Mouse (Mus musculus): ENCODE measurements around the gene Olfm2.
A peak's percentile ranks its signal among the peaks of the same experiment; 100 is the strongest.
"Not testable (repeated sequence)": the region's sequence is repeated elsewhere in the genome, so short reads cannot be mapped to it uniquely, and the experiment has no call there.

Olfm2 gene

DNA sequence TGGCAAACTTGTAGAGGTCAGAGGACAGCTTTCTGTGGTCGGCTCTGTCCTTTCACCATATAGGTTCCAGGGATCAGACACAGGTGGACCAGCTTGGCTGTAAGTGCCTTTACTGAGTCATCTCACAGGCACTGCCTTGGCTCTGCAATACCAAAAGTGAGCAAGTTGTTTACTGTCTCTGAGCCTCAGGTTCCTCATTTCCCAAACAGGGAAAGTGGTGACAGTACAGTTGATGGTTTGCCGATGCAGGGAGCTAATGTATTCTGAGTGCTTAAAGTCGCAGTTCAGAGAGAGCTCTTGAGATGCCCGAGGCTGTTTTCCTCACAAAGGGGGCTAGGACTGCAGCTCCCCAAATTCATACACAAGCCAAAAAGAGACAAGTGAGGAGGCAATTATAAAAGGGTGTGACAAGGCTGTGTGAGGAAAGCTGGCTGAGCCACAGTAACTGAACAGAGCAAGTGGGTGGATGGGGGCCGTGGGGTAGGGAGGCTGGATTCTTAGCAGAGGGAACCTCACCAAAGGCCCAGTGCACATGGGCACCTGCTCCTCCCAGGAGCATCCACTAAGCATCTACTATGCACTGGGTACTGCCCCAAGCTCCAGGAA is 49.9 kb downstream of the Olfm2 start:
- DNase-seq (ENCODE audit: low spot score in 2 of 2), result no peak

DNA sequence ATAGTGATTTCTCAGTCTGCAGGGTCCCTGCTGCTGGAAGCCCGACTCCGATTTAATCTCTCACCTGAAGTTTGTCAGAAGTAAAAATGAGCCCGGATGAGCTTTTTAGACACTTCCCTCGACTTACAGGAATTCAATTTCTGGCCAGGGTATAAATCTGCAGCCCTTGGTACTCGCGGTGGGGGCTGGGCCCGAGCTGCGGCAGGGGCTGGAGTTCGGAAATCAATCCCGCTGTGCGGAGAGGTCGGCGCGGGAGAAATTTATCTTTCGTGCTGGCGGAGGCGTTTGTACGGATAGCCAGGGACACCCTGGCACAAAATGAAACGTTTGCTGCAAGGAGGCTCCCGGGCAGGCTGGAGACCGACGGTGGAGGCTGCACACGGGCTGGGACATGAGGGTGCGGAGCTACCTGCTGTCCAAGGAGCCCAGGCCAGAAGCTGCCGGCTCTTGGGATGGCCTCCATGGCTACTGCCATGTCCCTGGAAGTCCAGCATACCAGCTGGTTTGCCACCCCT is 51.4 kb downstream of the Olfm2 start:
- DNase-seq (ENCODE audit: low spot score in 2 of 2), result no peak

DNA sequence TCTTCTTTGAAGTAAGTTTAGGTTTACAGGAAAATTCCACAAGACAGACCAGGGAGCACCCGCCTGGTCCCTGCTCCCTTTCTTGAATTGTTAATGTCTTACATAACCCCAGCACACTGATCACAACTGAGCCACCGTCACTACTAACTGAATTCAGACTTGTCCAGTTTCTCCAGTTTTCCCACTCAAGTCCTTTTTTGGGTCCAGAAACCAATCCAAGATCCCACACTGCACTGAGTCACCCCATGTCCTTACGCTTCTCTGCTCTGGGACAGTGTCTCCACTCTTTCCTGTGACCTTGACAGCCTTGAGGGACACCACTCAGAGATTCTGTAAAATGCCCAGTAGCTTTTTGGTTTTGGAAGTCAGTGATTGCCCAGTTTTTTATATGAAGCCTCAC is 53.3 kb downstream of the Olfm2 start:
- no peak for DNase-seq (ENCODE audit: low spot score in 2 of 2)

DNA sequence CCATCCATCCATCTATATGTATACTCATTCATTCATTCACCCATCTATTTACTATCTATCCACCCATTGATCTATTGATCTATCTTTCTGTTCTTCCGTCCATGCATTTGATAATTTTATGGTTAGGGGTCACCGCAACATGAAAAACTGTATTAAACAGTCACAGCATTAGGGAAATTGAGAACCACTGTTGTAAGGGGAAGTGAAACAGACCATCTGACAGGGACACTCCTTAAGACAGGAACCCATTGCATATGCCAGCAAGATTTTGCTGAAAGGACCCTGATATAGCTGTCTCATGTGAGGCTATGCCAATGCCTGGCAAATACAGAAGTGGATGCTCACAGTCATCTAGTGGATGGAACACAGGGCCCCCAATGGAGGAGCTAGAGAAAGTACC is 55.7 kb downstream of the Olfm2 start:
- not testable (repeated sequence) for DNase-seq (ENCODE audit: low spot score in 2 of 2)

DNA sequence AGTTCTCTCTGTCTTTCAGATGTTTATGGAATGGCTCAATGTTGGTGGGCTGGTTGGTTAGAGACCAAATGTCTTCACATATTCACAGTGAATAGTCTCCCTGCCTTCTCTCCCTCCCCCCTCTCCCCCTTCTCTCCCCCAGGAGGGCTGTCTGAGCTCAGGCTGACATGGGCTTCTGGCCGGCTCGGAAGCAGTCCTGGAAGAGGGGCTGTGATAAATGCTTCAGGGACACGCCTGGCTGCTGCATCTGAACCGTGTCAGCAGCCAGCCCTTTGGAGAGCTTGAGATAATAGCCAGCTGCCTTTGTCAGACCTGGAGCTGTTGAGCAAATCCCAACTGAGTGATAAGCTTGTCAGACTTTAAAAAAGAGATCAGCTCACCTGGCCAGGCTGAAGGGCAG is 56.2 kb downstream of the Olfm2 start:
- no peak for DNase-seq (ENCODE audit: low spot score in 2 of 2)

DNA sequence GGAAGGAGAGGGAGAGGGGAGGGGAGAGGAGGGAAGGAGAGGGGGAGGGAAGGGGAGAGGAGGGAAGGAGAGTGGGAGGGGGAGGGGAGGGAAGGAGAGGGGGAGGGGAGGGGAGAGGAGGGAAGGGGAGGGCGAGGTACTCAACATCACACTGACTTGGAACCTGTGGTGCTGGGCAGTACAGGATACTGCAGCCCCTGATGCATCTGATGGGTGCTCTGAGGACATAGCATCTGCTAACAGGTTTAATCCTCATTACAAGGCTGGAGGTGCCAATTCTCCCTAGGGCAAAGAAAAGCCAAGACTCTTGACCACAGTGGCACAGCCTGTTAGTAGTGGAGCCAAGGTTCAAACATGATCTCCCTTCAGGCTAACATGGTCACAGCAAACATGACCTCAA is 56.7 kb downstream of the Olfm2 start:
- no peak for DNase-seq (ENCODE audit: low spot score in 2 of 2)

DNA sequence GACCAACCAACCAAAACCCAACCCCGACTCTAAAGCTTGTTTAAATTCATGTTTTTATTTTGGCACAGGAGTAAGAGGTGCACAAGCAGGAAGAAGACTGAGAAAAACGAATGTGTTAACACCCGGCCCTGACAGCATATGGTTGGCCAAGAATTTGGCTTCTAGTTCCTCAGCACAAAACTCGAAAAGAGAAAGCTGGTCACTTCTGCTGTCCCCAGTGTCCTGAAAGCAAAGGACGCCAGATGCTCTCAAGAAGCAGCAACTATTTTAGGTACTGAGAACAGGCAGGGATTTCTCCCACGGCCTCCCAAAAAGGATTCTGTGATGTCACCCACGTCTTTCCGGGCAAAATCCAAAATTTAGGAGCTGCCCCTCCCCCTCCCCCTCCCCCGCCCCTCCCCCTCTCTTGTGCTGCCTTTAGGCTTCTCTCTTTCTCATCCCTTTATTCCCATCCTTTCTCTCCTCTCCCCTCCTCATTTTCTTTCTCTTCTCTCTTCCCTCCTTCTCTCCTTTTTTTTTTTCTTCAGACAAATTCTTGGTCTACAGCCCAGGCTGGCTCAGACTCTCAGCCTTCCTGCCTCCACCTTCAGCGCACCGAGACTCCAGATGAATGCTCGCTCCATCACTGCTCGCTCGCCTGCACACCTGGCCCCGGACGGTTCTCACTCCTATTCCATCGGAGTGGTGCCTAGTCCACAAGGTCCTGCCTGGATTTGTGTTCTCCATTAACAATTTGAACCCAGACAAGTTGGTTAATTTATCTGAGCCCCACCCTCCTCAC is 60.9 kb downstream of the Olfm2 start:
- DNase-seq (ENCODE audit: low spot score in 2 of 2), result no peak

DNA sequence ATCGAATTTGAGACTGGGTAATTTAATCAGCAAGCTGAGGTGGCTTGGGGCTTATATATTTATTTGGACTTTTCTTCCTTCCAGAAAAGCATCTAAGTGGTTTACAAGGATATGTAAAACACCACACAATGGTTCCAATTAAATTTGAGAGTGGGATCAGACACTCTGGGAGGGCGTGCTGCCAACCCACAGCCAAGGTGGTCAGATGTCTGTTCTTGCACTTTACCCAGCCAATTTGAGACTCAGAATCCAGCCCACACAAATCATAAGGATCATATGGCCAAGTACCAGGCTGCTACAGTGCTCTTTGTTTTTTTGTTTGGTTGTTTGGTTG is 63.8 kb downstream of the Olfm2 start:
- DNase-seq (ENCODE audit: low spot score in 2 of 2), result no peak

DNA sequence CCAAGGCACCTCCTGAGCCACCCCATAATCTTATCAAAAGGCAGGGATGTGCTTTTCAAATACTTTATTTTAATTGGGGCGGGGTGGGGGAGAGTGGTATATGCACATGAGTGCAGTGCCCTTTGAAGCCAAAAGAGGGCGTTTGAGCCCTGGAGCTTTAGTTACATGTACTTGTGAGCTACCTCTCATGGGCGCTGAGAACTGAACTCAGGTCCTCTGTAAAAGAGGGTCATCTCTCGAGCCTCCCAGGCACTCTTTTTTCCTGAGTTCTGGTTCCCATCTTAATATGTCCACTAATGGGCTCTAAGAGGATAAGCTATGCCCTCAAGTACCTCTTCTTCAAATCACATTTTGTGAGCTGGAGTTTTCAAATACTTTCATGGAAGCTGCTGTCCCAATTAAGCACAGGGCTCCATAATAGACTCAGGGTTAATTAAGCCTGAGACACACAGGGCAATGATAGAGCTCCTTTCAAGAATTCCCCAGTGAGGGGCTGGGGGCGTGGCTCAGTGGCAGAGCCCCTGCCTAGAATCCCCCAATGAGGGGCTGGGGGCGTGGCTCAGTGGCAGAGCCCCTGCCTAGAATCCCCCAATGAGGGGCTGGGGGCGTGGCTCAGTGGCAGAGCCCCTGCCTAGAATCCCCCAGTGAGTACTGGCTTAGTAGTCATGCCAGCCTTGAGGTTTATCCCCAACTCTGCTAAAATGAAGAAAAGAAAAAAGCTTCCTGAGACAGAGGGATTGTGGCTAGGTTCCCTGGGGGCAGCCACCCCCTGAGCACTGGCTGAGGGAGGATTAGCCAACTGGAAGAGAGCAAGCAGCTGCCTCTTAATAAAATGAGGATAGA is 64.4 kb downstream of the Olfm2 start:
- no peak for DNase-seq (ENCODE audit: low spot score in 2 of 2)

DNA sequence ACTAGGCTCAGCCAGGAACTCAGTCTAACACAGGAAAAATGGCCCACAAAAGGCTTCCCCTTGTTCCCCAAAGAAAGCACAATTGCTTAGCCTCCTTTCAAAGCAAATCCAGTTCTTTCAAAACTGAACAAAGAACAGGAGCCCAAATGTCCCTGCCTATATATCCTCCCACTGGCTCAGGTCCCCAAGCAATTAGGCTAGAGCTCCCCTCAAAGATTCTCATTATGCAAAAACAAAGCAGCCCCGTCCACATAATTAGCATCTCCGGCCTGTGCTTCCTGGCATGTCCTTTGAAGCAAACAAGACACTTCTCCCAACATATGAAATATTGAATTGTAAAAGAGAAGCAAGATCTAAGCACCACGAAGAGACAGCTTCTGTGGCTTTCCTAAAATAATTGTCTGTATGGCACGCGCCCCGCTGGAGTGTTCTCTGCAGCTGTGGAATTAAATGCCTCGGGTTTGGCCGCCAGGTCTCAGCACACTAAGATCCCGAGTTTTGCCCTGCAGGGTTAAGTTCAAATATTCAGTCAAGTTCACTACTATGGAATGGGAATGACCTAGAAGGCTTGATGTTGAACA is 65.7 kb downstream of the Olfm2 start:
- no peak for DNase-seq (ENCODE audit: low spot score in 2 of 2)

DNA sequence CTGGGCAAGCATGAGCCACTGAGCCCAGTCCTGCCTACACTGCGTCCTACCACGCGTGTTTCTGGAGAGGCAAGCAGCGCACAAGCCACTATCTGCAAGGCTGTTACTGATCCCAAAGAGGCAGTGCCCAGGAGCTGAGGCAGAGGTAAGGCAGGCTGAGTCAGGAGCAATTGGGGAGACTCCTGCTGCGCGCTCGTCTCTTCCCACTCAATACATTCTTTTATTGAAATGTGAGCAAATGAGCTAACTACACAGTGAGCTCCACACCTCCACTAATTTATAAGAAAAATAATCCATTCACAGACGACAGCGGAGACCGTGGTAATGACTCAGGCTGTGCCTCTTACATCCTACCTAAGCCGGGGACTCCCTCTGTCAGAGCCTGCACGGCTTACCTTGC is 68.3 kb downstream of the Olfm2 start:
- no peak for DNase-seq (ENCODE audit: low spot score in 2 of 2)

DNA sequence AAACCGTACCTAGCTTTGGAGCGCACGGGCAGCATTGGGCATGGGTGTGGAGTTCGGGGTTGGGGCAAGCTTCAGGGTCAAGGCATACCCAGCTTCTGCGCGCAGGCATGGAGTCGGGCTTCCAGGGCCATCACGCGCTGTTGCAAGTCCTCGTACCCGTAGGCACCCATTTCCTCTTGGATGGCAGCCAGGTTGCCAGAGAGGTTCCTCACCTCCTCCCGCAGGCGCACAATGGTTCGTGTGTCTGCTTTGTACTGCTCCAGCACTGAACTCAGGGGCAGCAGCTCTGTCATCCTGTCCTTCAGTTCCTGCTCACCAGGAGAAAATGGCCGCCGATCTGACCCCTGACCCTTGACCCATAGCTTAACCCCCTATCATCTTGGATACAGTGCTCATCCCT is 74.1 kb downstream of the Olfm2 start:
- DNase-seq (ENCODE audit: low spot score in 2 of 2), result no peak

DNA sequence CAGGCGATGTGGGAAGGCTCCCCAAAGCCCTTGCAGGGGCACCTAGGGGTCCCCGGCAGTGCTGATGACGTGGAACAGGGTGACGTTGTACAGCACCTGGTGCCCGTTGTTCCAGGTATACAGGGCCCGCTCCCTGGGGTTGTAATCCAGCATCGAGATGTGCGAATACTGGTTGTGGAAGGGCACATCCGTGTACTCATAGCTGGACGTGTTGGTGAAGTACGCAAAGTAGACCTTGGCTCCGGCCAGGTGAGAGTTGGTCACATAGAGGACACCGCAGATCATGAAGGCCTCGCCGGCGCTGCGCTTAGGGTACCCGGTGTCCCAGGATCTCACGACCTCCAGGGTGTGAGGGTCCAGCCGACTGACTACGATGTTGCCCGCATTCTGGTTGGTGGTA is 78.1 kb downstream of the Olfm2 start:
- no peak for DNase-seq (ENCODE audit: low spot score in 2 of 2)

DNA sequence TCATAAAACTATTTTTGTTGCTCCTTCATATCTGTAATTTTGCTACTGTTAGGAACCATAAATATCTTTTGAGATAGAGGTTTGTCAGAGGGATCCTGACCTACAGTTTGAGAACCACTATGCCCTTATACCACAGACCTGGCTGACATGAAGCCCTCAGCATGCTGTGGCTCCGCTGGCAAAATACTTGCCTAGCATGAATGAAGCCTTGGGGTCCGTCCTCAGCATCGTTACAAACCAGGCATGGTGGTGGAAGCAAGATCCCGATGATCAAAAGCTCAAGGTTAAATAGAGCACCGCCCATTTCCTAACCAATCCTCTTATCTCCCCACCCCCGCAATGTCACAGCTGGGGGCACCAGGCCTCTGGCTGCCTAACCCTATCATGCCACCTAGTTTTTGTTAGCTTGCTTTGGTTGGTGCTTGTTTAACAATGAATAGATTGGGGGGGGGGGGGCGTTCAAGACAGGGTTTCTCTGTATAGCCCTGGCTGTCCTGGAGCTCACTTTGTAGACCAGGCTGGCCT is 79.6 kb downstream of the Olfm2 start:
- DNase-seq (ENCODE audit: low spot score in 2 of 2), result no peak

DNA sequence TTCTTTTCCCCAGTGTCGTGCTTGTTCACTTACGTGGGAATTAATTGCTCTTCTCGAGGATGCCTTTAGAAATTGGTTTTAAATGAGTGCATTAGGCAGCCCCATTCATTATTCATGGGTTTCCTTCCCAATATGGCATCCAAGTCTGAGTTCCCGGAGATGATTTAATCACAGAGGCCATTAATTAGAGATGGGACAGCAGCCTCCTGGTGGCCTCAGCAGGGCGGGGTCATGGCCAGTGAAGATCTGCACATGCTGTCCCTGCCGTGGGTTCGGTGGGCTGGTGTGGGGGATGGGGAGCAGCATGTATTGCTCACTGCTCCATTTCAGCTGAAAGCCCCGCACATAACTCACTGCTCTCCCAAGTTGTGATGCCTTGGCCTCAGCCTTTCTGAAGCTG is 80.2 kb downstream of the Olfm2 start:
- no peak for DNase-seq (ENCODE audit: low spot score in 2 of 2)

DNA sequence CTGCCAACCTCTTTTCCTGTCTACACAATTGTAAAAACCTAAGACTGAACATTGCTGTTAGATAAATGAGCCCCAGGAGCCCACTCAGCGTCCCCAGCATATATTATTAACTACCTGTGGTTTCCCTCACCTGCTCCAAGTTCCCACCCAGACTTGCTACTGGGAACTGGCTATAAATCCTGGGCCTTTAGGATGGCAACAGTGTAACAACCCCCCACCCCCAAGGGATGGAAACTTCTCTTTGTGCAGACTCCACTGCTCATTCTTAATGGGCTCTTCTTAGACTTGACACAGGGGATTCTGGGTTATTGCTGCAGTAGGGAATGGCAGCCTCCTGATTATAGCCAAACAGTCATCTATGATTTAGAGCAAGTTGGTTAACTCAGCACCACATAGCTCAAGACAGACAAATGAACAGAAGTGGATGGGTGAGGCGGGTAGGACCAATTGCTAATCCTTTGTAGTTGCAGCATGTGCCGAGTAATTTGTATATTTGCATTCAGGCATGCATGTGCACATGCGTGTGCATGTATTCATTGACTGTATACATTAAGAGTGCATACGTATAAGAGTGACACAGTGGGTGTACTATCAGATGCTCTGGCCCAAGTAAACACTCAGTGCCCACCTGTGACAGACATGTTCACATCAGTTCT is 81.0 kb downstream of the Olfm2 start:
- DNase-seq (ENCODE audit: low spot score in 2 of 2), result no peak

DNA sequence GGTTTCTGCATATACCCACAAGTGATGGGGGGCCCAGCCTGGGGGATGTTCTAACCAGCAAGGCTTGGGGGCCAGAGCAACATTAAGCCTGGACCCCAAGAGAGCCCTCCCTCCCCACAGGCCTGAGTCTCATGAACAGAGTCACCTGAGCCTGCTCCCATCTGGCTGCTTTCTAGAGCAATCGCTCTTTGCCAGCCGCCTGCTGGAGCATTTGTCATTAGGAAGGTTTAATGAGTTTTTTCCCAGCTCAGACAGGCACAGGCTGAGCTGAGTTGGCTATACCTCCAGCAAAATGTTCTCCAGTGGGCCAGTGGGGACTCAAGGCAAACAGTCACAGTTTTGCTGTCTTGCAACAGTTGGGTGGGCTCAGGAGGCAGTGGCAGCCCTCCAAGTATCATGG is 81.8 kb downstream of the Olfm2 start:
- no peak for DNase-seq (ENCODE audit: low spot score in 2 of 2)

DNA sequence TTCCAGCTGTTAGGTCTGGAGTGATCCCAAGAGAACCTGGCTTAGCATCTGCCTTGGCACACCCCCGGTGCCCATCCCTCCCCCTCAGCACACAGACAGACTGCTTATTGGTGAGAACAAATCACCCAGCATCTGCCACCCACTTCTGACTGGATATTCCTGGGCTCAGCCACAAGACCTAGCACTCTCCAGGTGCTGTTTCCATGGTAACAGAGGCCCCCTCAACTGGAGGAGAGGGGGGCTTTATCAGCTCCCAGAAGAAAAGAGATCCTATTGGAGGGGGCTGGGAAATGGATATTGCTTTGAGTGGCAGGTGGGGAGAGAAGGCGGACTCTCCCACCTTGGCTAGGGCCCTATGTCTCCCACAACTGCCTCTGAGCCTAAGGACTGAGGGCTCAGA is 82.2 kb downstream of the Olfm2 start:
- DNase-seq (ENCODE audit: low spot score in 2 of 2), result no peak

DNA sequence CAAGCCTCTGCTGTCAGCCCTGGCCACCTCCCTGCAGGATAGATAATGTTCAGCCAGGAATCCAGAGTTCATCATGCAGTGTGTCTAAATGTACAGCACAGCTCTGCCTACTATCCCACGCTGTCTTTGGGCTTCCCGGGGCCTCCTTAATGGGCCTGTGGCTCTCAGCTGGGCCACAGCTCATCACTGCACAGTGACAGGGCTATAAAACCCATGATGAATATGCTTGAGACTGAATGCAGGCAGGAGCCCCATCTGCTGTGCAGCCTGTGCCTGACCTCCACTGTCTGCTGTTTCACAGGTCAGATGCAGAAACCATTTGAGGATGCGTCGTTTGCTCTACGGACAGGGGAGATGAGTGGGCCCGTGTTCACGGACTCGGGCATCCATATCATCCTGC is 83.3 kb downstream of the Olfm2 start:
- DNase-seq (ENCODE audit: low spot score in 2 of 2), result no peak

DNA sequence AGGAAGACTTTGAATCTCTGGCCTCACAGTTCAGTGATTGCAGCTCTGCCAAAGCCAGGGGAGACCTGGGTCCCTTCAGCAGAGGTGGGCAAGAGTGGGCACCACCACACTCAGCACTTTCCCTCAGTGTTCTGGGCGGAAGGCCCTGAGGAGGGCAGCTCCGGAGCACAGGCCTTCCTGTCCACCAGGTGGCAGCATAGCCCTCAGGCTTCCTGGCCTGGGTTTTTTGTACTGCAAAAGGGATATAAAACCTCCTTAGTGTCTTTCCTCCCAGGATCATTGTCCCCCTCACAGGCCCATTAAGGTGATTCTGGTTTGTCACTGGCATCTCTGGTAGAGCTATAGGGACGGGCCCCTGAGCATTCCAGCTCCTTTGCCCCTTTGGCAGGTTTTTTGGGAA is 83.8 kb downstream of the Olfm2 start:
- peak in 1 of 2 experiments; percentile 75 for DNase-seq (ENCODE audit: low spot score in 2 of 2)

DNA sequence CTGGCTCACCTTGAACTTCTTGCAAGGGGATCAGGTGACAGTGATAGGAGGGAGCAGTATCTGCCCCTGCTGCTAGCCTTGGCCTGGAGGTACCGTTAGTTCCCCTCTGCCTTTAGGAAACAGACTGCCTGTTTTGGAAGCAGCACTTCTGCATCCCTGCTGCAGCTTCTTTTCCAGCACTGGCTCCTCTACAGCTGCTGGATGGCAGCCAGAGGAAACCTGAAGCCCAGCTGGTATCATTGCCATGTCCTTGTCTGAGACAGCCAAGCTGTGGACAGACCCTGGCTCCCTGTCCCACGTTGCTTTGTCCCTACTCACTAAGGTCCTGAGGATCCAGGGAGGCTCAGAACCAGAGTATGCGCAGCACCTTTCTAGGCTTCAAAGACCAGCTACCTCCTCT is 88.6 kb downstream of the Olfm2 start:
- no peak for DNase-seq (ENCODE audit: low spot score in 2 of 2)

DNA sequence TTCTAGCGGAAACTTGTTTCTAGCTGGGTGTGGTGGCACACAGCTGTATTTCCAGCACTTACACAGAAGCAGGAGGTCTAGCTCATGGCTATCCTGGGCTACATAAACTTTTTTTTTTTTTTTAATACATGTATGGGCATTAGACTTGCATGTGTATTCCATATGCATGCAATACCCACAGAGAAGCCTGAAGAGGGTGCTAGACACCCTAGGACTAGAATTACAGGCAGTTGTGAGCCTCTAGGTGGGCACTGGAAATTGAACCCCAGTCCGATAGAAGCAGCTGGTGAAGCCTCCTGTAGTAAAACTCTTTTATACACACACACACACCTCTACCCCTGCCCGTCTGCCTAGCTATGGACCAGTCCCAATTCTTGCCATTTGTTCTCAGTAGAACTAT is 92.3 kb downstream of the Olfm2 start:
- no peak for DNase-seq (ENCODE audit: low spot score in 2 of 2)
